Mouse (Mus musculus) G1E (cell line): ENCODE measurements around the gene Klk14. TPM values are rescaled to one million over a fixed set of nuclear protein-coding genes. Genes with fewer than 3 reads are reported as not detected.

Source experiments
- ATAC-seq: 2 replicates; pipeline ENCODE4 v1.8.0; 2016; ENCODE audit warnings: mild to moderate bottlenecking; ENCODE audit not compliant: insufficient number of reproducible peaks, poor library complexity, low FRiP score, severe bottlenecking; ENCODE audit errors: extremely low read depth
- DNase-seq: peaks from one replicate; pipeline ENCODE4 v3.0.0; 2012; ENCODE audit warnings: low spot score
- H3K27me3 ChIP-seq: 2 replicates; pipeline ENCODE4 v1.6.1; 2012; ENCODE audit warnings: mild to moderate bottlenecking, low read length, inconsistent platforms; ENCODE audit not compliant: insufficient read depth
- H3K36me3 ChIP-seq: replicated peaks from 2 replicates; pipeline ENCODE3; 2012; ENCODE audit warnings: mild to moderate bottlenecking, inconsistent platforms
- H3K4me1 ChIP-seq: 2 replicates; pipeline ENCODE4 v1.6.1; 2012; ENCODE audit warnings: low read depth, low read length, inconsistent platforms, mixed read lengths; ENCODE audit not compliant: insufficient read depth
- H3K4me3 ChIP-seq: 2 replicates; pipeline ENCODE4 v1.5.1; 2012; ENCODE audit warnings: low read depth, mild to moderate bottlenecking, inconsistent platforms, low read length, moderate library complexity, mixed read lengths
- H3K9me3 ChIP-seq: replicated peaks from 2 replicates; pipeline ENCODE4 v1.6.1; 2012; ENCODE audit warnings: inconsistent platforms
- CTCF ChIP-seq: IDR thresholded peaks from 2 replicates; pipeline ENCODE4 v1.5.1; 2012; ENCODE audit warnings: low read depth, low read length, inconsistent platforms, mixed read lengths
- GATA1 ChIP-seq: IDR thresholded peaks from 2 replicates; pipeline ENCODE4 v1.6.1; 2012; ENCODE audit warnings: borderline replicate concordance, low read length, inconsistent platforms, mixed read lengths
- GATA2 ChIP-seq: IDR thresholded peaks from 2 replicates; pipeline ENCODE4 v1.6.1; 2012; ENCODE audit warnings: low read depth, low read length, inconsistent platforms, borderline replicate concordance
- POLR2AphosphoS5 ChIP-seq: IDR thresholded peaks from 2 replicates; pipeline ENCODE4 v1.6.1; 2012; ENCODE audit warnings: low read depth, low read length, inconsistent platforms; ENCODE audit not compliant: insufficient replicate concordance
- TAL1 ChIP-seq: conservative IDR thresholded peaks from 2 replicates; pipeline ENCODE4 v1.6.1; 2012; ENCODE audit warnings: low read depth, low read length, inconsistent platforms, mixed read lengths
- polyA plus RNA-seq: library from polyadenylated mRNA; stranded (reverse); fragments of >175 nt; gene quantifications from 2 replicates; pipeline ENCODE4 v1.2.3, GENCODE M21; 2012
- total RNA-seq, 2 experiments: library from RNA; stranded (forward) in 1 of 2; stranded (reverse) in 1 of 2; fragments of 200-1000 nt in 1 of 2; fragments of >200 nt in 1 of 2; fragmentation: Nextera tagmentation in 1 of 2; gene quantifications; 2 replicates each; pipeline ENCODE4 v1.2.3; 2014 to 2017

Klk14 gene
- total RNA-seq (2014; fragmentation: Nextera tagmentation) (not detected in 2 replicates), total RNA-seq (2017) (not detected in 2 replicates), polyA plus RNA-seq (not detected in 2 replicates)

- no peaks in the 10 kb centered on the region for H3K27me3 ChIP-seq
- no peaks in the 10 kb centered on the region for H3K4me1 ChIP-seq
- no peak for TF ChIP-seq GATA1
- no peaks in the 10 kb centered on the region for H3K9me3 ChIP-seq
- H3K4me3 ChIP-seq, result no peak within 1 kb of the TSS
- DNase-seq, result no peak
- H3K36me3 ChIP-seq, result no peaks in the 10 kb centered on the region
- ATAC-seq, result no peak
Measured at GRCm38 (mm10) chr7:43690118-43690517, at the start of gene Klk14. Gene Klk14, plus strand, starts transcription at chr7:43690418.

DNA sequence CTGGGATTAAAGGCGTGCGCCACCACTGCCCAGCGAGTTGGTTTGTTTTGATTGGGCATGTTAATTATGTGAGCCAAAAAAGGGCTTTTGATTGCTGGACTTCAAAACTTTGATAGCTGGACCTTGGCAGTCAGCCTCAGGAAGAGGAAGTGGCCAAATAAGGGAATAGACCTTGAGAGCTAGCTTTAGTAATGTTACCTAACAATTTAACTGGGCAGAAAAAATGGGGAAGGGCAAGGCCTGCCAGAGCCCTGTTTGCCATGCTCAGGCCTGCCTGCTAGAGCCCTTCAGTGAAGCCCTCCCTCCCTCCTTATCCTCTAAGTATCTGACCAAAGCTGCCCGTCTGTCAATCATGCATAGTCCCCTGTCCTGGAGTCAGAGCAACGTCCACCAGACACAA lies 47.6 kb upstream of the Klk14 start:
- H3K27me3 ChIP-seq, result no peaks in the 10 kb centered on the region
- no peaks in the 10 kb centered on the region for H3K4me1 ChIP-seq
- no peak for ATAC-seq
- no peak for DNase-seq
- no peaks in the 10 kb centered on the region for H3K9me3 ChIP-seq
- TF ChIP-seq POLR2AphosphoS5 (no peak), TAL1 (no peak), CTCF (no peak), GATA1 (no peak), GATA2 (no peak)
- H3K36me3 ChIP-seq, result no peaks in the 10 kb centered on the region
- no peak overlapping the region for H3K4me3 ChIP-seq

DNA sequence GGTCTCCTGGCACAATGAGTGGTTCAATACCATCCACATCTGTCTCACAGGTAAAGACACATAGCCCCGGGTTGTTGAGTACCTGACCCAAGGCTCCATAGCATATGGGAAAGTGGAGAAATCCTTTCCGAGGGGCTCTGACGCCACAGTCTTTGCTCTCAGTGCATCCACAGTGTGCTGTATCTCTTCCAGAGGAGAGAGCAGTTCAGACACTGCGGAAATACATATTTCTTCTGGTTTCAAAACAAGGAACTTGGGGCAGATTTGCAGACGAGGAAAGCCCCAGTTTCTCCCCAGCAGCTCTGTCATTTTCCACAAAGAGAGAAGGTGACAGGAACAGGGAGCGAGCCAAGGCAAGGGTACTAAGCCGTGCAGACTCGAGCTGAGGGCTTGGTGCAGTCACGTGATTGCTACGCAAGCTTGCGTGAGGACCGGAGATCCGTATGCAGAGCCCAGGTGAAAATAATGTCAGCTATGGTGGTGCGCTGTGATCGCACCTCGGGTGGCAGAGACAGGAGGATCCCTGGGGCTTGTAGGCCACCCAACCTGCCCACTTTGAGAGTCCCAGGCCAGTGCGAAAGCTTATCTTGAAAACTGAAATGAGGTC lies 47.1 kb upstream of the Klk14 start:
- no peak for DNase-seq
- no peaks in the 10 kb centered on the region for H3K4me1 ChIP-seq
- H3K9me3 ChIP-seq, result no peaks in the 10 kb centered on the region
- ATAC-seq, result no peak
- no peaks in the 10 kb centered on the region for H3K36me3 ChIP-seq
- TF ChIP-seq CTCF (no peak), GATA1 (no peak), TAL1 (no peak), POLR2AphosphoS5 (no peak), GATA2 (no peak)
- H3K4me3 ChIP-seq, result no peak overlapping the region
- no peaks in the 10 kb centered on the region for H3K27me3 ChIP-seq

DNA sequence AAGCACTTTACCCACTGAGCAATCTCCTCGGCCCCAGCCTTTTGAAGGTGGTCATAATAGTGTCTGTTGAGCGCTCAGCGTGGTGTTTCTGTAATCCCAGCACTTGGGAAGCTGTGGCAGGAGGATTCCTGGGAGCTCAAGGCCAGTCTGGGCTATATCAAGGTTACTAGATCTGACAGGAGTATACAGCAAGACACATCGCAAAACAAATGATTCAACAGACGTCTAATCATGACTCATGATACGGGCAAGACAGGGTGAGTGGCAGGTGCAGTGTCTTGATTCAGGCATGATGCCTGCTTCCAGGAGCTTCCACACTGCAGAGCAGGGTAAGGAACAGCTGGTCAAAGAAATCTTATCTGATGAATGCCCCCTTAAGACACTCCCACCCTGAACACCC lies 37.5 kb upstream of the Klk14 start:
- Histone ChIP-seq H3K9me3 (no peaks in the 10 kb centered on the region), H3K4me1 (no peaks in the 10 kb centered on the region), H3K27me3 (peaks cover 9% of the 10 kb centered on the region), H3K4me3 (no peak overlapping the region), H3K36me3 (no peaks in the 10 kb centered on the region)
- ATAC-seq, result no peak
- TF ChIP-seq CTCF, result no peak
- TF ChIP-seq POLR2AphosphoS5, result no peak
- TF ChIP-seq GATA1, result no peak
- TF ChIP-seq GATA2, result no peak
- TF ChIP-seq TAL1, result no peak
- DNase-seq, result no peak

DNA sequence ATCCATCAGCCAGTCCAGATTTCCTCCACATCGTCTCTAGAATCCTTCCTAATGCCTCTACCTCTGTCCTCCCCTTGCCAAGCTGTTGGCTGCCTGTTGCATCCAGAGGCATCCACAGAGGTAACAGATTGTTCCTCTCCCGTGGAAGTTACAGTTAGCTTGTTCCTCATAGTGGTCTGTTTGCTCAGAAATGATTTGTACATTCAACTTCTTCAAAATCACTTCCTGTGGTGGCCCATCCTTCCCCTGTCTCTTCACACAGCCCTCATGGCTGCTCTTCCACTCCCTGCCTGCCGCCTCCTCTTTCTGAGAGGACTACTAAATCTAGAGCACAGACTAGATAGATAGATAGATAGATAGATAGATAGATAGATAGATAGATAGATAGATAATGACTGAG lies 35.7 kb upstream of the Klk14 start:
- DNase-seq, result no peak
- Histone ChIP-seq H3K9me3 (no peaks in the 10 kb centered on the region), H3K36me3 (no peaks in the 10 kb centered on the region), H3K27me3 (peaks cover 14% of the 10 kb centered on the region), H3K4me3 (no peak overlapping the region), H3K4me1 (no peaks in the 10 kb centered on the region)
- ATAC-seq, result no peak
- TF ChIP-seq CTCF, result no peak
- no peak for TF ChIP-seq POLR2AphosphoS5
- no peak for TF ChIP-seq GATA1
- TF ChIP-seq TAL1, result no peak
- no peak for TF ChIP-seq GATA2

DNA sequence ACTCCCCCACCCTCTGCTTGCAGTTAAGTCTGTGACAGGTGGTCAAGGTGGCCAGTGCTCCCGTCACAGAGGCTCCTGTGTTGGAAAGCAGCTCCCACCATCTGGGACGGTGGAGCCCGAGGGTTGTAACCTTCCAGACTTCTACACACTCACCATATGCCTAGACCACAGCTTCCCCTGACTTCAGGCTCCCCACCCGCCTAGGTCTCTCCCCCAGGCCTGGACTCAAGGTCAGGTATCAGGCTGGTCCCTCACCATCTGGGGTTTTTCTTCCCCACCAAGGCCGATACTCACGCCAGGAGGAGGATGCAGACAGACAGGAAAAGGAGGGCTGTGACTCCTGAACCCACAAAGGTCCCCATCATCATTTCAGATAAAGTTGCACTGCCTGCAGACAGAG lies 34.0 kb upstream of the Klk14 start:
- Histone ChIP-seq H3K9me3 (no peaks in the 10 kb centered on the region), H3K4me1 (no peaks in the 10 kb centered on the region), H3K36me3 (no peaks in the 10 kb centered on the region), H3K27me3 (peaks cover 20% of the 10 kb centered on the region), H3K4me3 (no peak overlapping the region)
- ATAC-seq, result no peak
- no peak for DNase-seq
- TF ChIP-seq CTCF, result no peak
- no peak for TF ChIP-seq TAL1
- TF ChIP-seq POLR2AphosphoS5, result no peak
- no peak for TF ChIP-seq GATA2
- TF ChIP-seq GATA1, result no peak

- TF ChIP-seq CTCF (no peak), GATA1 (no peak), GATA2 (no peak), POLR2AphosphoS5 (no peak), TAL1 (no peak)
- no peak within 1 kb of the TSS for H3K4me3 ChIP-seq
- H3K4me1 ChIP-seq, result no peaks in the 10 kb centered on the region
- H3K9me3 ChIP-seq, result no peaks in the 10 kb centered on the region
- H3K27me3 ChIP-seq, result peaks cover 19% of the 10 kb centered on the region
- H3K36me3 ChIP-seq, result no peaks in the 10 kb centered on the region
- DNase-seq, result no peak
- ATAC-seq, result no peak
Measured at GRCm38 (mm10) chr7:43660002-43660401, 30.2 kb upstream of the Klk14 start, which contains the start of gene Siglece. Gene Siglece, minus strand, starts transcription at chr7:43660161.
